Mouse (Mus musculus): ENCODE data around the gene Dda1. TPM values are rescaled to one million over a fixed set of nuclear protein-coding genes. Genes with fewer than 3 reads are reported as not detected.

Gene Dda1
- polyA plus RNA-seq, 2 experiments = 99.6 to 101 TPM

DNA sequence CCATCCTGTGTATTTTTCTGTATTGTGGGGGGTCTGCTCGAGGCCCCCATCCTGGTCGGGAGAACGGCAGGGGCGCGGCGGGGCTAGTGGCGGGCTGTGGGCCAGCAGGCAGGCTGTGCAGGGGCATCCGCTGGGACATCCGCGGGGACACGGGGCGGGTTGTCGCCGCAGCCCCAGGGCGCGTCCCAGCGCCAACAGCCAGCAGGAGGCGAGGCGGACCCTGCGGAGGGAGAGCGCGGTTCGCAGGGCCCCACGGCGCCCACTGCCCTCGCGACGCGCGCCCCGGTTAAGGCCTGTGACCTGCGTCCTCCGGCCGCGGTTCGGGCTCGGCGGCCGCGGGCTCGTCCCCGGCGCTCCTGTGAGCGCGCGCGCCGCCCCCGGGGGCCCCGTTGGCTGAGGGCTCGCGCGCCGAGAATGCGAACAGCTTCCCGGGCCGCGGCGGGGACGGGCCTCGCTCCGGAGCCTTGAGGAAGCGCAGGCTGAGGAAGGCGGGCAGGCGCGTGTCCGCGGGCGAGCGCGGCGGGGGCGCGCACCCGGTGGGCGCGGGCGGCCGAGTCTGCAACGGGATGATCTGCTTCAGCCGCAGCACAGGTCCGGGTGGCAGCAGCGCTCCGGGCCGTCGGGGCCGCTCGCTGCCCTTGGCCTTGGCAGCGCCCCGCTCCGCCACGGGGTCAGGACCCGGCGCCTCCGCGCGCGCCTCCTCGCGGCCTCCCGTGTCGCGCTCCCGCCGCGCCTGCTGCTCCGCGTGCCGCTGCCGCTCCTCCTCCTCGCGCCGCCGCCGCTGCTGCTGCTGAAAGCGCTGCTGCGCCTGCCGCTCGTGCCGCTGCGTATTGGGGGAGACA, 7.3 kb downstream of the Dda1 start:
- Histone ChIP-seq H3K4me3 (replicated peaks; ENCODE audit: low read length) (peak overlapping the region; percentile 60), H3K4me1 (ENCODE audit: control insufficient read depth, insufficient read depth, low read length) (peaks cover 7% of the 10 kb centered on the region), H3K9me3 (ENCODE audit: control insufficient read depth, low read length) (no peaks in the 10 kb centered on the region), H3K27me3 (ENCODE audit: control insufficient read depth, insufficient read depth, low read length) (no peaks in the 10 kb centered on the region), H3K27ac (replicated peaks; ENCODE audit: low read depth, low read length) (peak overlapping the region; percentile 61; the same call in 1 of the 2 replicates), H3K9ac (ENCODE audit: low read depth, low read length, severe bottlenecking) (peak overlapping the region; percentile 69), H3K4me2 (replicated peaks; ENCODE audit: low read depth, low read length, severe bottlenecking) (peak overlapping the region; percentile 88), H3K36me3 (ENCODE audit: control insufficient read depth, insufficient read depth, low read length) (peaks cover 66% of the 10 kb centered on the region)
- no peak for TF ChIP-seq POLR2A (IDR thresholded peaks at IDR 0.05; ENCODE audit: borderline replicate concordance, extremely low read depth, insufficient read depth, insufficient read length)
- WGBS = 1% methylated on average over 73 of the region's 121 CpGs
- DNase-seq (ENCODE audit: low spot score) (peak; percentile 69), ATAC-seq (ENCODE audit: low FRiP score, low read depth) (peak; percentile 84)

DNA sequence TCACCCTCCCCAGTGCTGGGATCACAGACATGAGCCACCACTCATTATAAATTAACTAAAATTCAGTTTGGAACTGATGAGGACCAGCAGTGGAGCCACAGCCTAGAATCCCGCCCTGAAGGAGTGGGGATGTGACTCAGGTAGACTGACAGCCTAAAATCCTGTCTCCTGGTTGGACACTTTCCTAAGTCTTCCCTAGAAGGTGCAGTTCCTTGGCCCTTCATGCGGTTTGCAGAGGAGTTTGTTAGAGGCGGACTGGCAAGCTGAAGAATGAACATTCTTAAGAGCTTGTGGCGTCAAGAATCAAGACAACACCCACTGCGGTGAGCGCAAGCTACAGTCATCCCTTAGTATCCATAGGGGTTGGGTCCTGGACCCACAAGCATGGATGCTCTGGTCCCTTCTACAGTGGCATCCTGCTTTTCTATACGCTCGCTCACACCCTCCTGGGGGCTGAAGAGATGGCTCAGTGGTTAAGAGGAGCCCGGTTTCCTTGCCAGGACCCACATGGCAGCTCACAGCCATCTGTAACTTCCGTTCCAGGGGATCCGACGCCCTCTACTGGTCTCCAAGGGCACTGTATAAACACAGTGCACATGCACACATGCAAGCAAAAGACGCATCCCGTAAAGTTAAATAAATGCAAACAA, 8.3 kb downstream of the Dda1 start:
- H3K27ac ChIP-seq (replicated peaks; ENCODE audit: low read depth, low read length) = no peak overlapping the region
- H3K36me3 ChIP-seq (ENCODE audit: control insufficient read depth, insufficient read depth, low read length) = peaks cover 64% of the 10 kb centered on the region
- 49% methylated on average over 14 of the region's 14 CpGs for WGBS
- TF ChIP-seq POLR2A (IDR thresholded peaks at IDR 0.05; ENCODE audit: borderline replicate concordance, extremely low read depth, insufficient read depth, insufficient read length) = no peak
- peaks cover 7% of the 10 kb centered on the region for H3K4me1 ChIP-seq (ENCODE audit: control insufficient read depth, insufficient read depth, low read length)
- no peaks in the 10 kb centered on the region for H3K9me3 ChIP-seq (ENCODE audit: control insufficient read depth, low read length)
- H3K4me2 ChIP-seq (replicated peaks; ENCODE audit: low read depth, low read length, severe bottlenecking) = peak overlapping the region; percentile 88
- H3K27me3 ChIP-seq (ENCODE audit: control insufficient read depth, insufficient read depth, low read length) = no peaks in the 10 kb centered on the region
- peak overlapping the region; percentile 60; the same call in 1 of the 2 replicates for H3K4me3 ChIP-seq (replicated peaks; ENCODE audit: low read length)
- H3K9ac ChIP-seq (ENCODE audit: low read depth, low read length, severe bottlenecking) = peak overlapping the region; percentile 69; the same call in 1 of the 2 replicates
- no peak for DNase-seq (ENCODE audit: low spot score)
- no peak for ATAC-seq (ENCODE audit: low FRiP score, low read depth)

DNA sequence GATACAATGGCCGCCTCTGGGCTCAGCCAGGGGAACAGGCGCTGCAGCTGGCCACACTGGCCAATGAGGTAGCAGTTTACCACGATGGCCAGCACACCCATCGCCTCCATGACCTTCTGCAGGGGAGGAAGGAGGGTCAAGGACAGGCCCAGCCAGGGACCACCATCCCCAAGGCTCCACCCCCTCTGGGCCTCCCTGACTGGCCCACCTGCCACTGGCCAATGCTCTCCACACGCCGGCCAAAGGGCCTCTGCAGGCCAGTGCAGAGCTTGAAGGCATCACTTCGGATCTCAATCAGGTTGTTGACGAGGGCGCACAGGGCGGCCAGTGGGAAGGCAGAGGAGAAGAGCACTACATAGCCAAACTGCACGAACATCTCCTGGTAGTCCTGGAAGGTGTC, 9.9 kb downstream of the Dda1 start:
- Histone ChIP-seq H3K9me3 (ENCODE audit: control insufficient read depth, low read length) (no peaks in the 10 kb centered on the region), H3K27ac (replicated peaks; ENCODE audit: low read depth, low read length) (no peak overlapping the region), H3K9ac (ENCODE audit: low read depth, low read length, severe bottlenecking) (no peak overlapping the region), H3K27me3 (ENCODE audit: control insufficient read depth, insufficient read depth, low read length) (no peaks in the 10 kb centered on the region), H3K4me1 (ENCODE audit: control insufficient read depth, insufficient read depth, low read length) (peaks cover 7% of the 10 kb centered on the region), H3K4me2 (replicated peaks; ENCODE audit: low read depth, low read length, severe bottlenecking) (no peak overlapping the region), H3K36me3 (ENCODE audit: control insufficient read depth, insufficient read depth, low read length) (peaks cover 47% of the 10 kb centered on the region), H3K4me3 (replicated peaks; ENCODE audit: low read length) (no peak overlapping the region)
- TF ChIP-seq POLR2A (IDR thresholded peaks at IDR 0.05; ENCODE audit: borderline replicate concordance, extremely low read depth, insufficient read depth, insufficient read length) = no peak
- ATAC-seq (ENCODE audit: low FRiP score, low read depth) (no peak), DNase-seq (ENCODE audit: low spot score) (no peak)
- 85% methylated on average over 10 of the region's 11 CpGs for WGBS

DNA sequence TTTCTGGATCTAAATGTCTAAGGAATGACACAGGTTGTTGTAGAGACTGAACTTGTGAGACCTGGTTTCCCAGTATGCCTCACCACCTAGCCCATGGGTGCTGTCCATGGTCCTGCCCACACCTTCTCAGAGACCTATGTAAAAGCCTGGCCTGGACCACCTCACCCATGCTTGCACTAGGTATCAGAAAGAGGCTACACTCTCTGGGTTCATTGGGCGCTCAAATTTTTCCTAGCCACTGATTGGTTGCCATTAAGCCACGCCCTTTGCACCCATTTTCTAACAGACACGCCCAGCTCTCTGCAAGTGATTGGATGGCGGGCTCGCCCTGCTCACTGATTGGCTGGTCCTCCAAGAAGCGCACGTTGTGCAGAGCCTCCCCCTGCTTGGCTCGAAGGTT, 14.9 kb downstream of the Dda1 start:
- peak; percentile 58 for DNase-seq (ENCODE audit: low spot score)
- Histone ChIP-seq H3K36me3 (ENCODE audit: control insufficient read depth, insufficient read depth, low read length) (peaks cover 28% of the 10 kb centered on the region), H3K27me3 (ENCODE audit: control insufficient read depth, insufficient read depth, low read length) (no peaks in the 10 kb centered on the region), H3K4me3 (replicated peaks; ENCODE audit: low read length) (no peak overlapping the region), H3K4me1 (ENCODE audit: control insufficient read depth, insufficient read depth, low read length) (peaks cover 8% of the 10 kb centered on the region; the same call in 1 of the 2 replicates), H3K9ac (ENCODE audit: low read depth, low read length, severe bottlenecking) (no peak overlapping the region), H3K9me3 (ENCODE audit: control insufficient read depth, low read length) (no peaks in the 10 kb centered on the region), H3K4me2 (replicated peaks; ENCODE audit: low read depth, low read length, severe bottlenecking) (no peak overlapping the region), H3K27ac (replicated peaks; ENCODE audit: low read depth, low read length) (no peak overlapping the region)
- TF ChIP-seq POLR2A (IDR thresholded peaks at IDR 0.05; ENCODE audit: borderline replicate concordance, extremely low read depth, insufficient read depth, insufficient read length) = no peak
- ATAC-seq (ENCODE audit: low FRiP score, low read depth) = no peak
- 47% methylated on average over 8 of the region's 8 CpGs for WGBS

DNA sequence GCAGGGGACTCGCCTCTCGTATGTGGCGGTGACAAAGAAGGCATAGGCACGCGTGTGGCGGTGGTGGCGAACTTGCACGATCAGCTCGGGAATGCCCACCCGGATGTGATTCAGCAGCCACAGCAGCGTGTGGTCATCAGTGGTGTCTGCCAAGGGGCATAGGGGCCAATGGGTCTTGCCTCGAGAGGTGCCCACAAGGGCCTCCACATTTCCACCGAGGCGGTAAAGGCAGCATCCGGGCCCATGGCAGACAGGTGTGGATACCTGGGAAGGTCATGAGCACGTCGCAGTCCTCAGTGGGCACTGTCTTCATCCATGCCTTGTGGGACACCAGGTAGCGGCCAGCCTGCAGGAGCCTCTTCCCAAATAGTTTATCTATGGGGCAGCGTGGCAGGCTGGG, 15.7 kb downstream of the Dda1 start:
- peak overlapping the region; percentile 77 for H3K4me3 ChIP-seq (replicated peaks; ENCODE audit: low read length)
- no peak overlapping the region for H3K27ac ChIP-seq (replicated peaks; ENCODE audit: low read depth, low read length)
- peak overlapping the region; percentile 84; the same call in 1 of the 2 replicates for H3K4me2 ChIP-seq (replicated peaks; ENCODE audit: low read depth, low read length, severe bottlenecking)
- H3K27me3 ChIP-seq (ENCODE audit: control insufficient read depth, insufficient read depth, low read length) = no peaks in the 10 kb centered on the region
- TF ChIP-seq POLR2A (IDR thresholded peaks at IDR 0.05; ENCODE audit: borderline replicate concordance, extremely low read depth, insufficient read depth, insufficient read length) = no peak
- ATAC-seq (ENCODE audit: low FRiP score, low read depth) (no peak), DNase-seq (ENCODE audit: low spot score) (no peak)
- H3K36me3 ChIP-seq (ENCODE audit: control insufficient read depth, insufficient read depth, low read length) = peaks cover 21% of the 10 kb centered on the region
- H3K9me3 ChIP-seq (ENCODE audit: control insufficient read depth, low read length) = no peaks in the 10 kb centered on the region
- H3K9ac ChIP-seq (ENCODE audit: low read depth, low read length, severe bottlenecking) = no peak overlapping the region
- WGBS = 94% methylated on average over 19 of the region's 19 CpGs
- peaks cover 12% of the 10 kb centered on the region for H3K4me1 ChIP-seq (ENCODE audit: control insufficient read depth, insufficient read depth, low read length)
